Mouse (Mus musculus) embryo, embryonic 9.5 days (tissue): ENCODE data around the gene Rem2.

ENCODE experiments used
- DNase-seq: peaks from one replicate; pipeline ENCODE4 v3.0.0-alpha.2; 2017; ENCODE audit errors: extremely low spot score

Gene Rem2

GRCm38 (mm10) chr14:54475941-54476844 lies at the start of gene Rem2:
TSS of gene Rem2 (plus strand) at chr14:54476100.
- peak; percentile 83 for DNase-seq

- peak; percentile 92 for DNase-seq
Measured at GRCm38 (mm10) chr14:54426689-54427398, 49.1 kb upstream of the Rem2 start, which contains the start of gene Mrpl52. TSS of gene Mrpl52 (plus strand) at chr14:54426909.

- no peak for DNase-seq
Measured at GRCm38 (mm10) chr14:54427696-54428095, 48.2 kb upstream of the Rem2 start.

- no peak for DNase-seq
Measured at GRCm38 (mm10) chr14:54428421-54428820, 47.5 kb upstream of the Rem2 start.

- no peak for DNase-seq
Measured at GRCm38 (mm10) chr14:54429332-54430093, 46.4 kb upstream of the Rem2 start.

GRCm38 (mm10) chr14:54430406-54431145 lies 45.3 kb upstream of the Rem2 start:
- peak; percentile 57 for DNase-seq

- DNase-seq = peak; percentile 84
Measured at GRCm38 (mm10) chr14:54431334-54432077, 44.4 kb upstream of the Rem2 start, which contains the start of gene Mmp14. TSS of gene Mmp14 (plus strand) at chr14:54431612.

GRCm38 (mm10) chr14:54432078-54432836 lies 43.6 kb upstream of the Rem2 start:
- peak; percentile 58 for DNase-seq

GRCm38 (mm10) chr14:54432837-54433830 lies 42.8 kb upstream of the Rem2 start:
- DNase-seq = no peak

- DNase-seq = no peak
Measured at GRCm38 (mm10) chr14:54433941-54434531, 41.9 kb upstream of the Rem2 start.

- DNase-seq = no peak
Measured at GRCm38 (mm10) chr14:54435194-54435918, 40.5 kb upstream of the Rem2 start.

GRCm38 (mm10) chr14:54439155-54439554 lies 36.7 kb upstream of the Rem2 start:
- no peak for DNase-seq

GRCm38 (mm10) chr14:54439610-54440009 lies 36.3 kb upstream of the Rem2 start:
- DNase-seq = no peak

- no peak for DNase-seq
Measured at GRCm38 (mm10) chr14:54440538-54440937, 35.4 kb upstream of the Rem2 start.

GRCm38 (mm10) chr14:54441365-54441764 lies 34.5 kb upstream of the Rem2 start:
- no peak for DNase-seq

- DNase-seq = no peak
Measured at GRCm38 (mm10) chr14:54442548-54442947, 33.4 kb upstream of the Rem2 start.

GRCm38 (mm10) chr14:54443196-54443595 lies 32.7 kb upstream of the Rem2 start:
- no peak for DNase-seq
